Comparison of ENCODE assay signal across 14 mouse cellular contexts in the genomic region with DNA sequence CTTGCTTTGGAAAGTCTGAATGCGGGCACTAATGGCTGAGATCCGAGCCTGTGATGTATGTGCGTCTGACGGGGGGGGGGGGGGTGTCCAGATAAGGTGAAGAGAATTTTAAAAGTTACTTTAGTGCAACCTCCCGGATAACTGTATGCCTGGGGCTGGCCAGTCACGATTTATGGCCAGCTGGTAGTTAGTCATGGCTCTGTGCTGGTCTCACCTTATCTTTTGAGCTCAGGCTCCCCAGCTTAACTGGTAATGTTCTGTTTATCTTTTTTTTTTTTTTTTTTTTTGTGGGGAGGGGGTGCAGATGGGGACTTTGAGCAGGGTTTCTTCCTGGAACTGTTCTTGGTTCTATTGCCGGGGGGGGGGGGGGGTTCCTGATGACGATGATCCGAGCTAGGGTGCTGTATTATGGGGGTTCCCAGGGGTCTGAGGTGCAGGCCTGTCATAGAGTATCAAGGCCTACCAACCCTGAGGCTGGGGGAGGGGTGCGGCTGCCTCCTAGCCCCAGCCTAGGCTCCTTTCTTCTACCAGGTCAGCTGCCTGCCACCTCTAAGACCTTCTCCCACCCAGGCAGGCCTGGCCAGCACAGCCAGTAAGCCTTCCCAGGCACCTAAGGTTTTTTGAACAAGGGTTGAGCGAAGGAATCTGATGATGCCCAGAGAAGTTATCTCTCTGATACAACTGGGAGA.
DNase-seq lines count a peak whose midpoint lies in the region; ATAC-seq and TF ChIP-seq lines count a peak whose summit lies in the region.
"Had no signal": no experiment of that assay in that cellular context is flagged by ENCODE, and none has a peak within 500 bp of the region (broad histone marks: within the 10 kb centered on the region; RNA-seq: fewer than 3 reads in every experiment).

No protein-coding gene starts in this region.

- no peak overlapping the region for H3K9ac ChIP-seq in neural tube, embryonic 12.5 days
- H3K9ac ChIP-seq: heart, embryonic 15.5 days had no signal

- no peak for TF ChIP-seq POLR2A in thymus, adult 2 months (IDR thresholded peaks at IDR 0.05; ENCODE audit: control insufficient read depth, extremely low read depth, insufficient read depth, low read length, poor library complexity)

- H3K4me1 ChIP-seq in neural tube, embryonic 12.5 days = peaks cover 93% of the 10 kb centered on the region
- H3K4me1 ChIP-seq in thymus, adult 2 months (replicated peaks; ENCODE audit: control insufficient read depth, insufficient read depth, low read length) = peaks cover 2% of the 10 kb centered on the region; the same call in 1 of the 2 replicates

- ATAC-seq in neural tube, embryonic 12.5 days (ENCODE audit: low FRiP score, low read depth) = no peak
- peak; percentile 53 for ATAC-seq in megakaryocyte progenitor cell, adult 5-6 weeks (replicated peaks; ENCODE audit: poor library complexity)

- no peak overlapping the region for H3K4me3 ChIP-seq in neural tube, embryonic 12.5 days
- no peak overlapping the region for H3K4me3 ChIP-seq in thymus, adult 2 months (ENCODE audit: control insufficient read depth, insufficient read depth, low read length)
- H3K4me3 ChIP-seq: heart, embryonic 15.5 days had no signal

- no peak for TF ChIP-seq CTCF in thymus, adult 2 months (IDR thresholded peaks at IDR 0.05; ENCODE audit: borderline replicate concordance, control insufficient read depth, extremely low read depth, insufficient read depth, low read length, poor library complexity)

- DNase-seq in embryo, embryonic 10 days (ENCODE audit: low spot score) = peak; percentile 51
- no peak for DNase-seq in embryo, embryonic 11 days
- no peak for DNase-seq in neural tube, embryonic 10.5 days (ENCODE audit: extremely low spot score, low spot score)
- no peak for DNase-seq in thymus, adult 2 months
- DNase-seq in urinary bladder, adult 18-20 months (ENCODE audit: low spot score in 2 of 2) = no peak
- DNase-seq in right cerebral cortex, postnatal 25 days = no peak
- DNase-seq: adrenal gland, adult 2 months; cerebellum, adult 11 months; kidney, adult 11 months; lung, postnatal 36 days; right cerebral cortex, postnatal 14 days had no signal

- peak overlapping the region; percentile 20; the same call in 1 of the 2 replicates for H3K4me2 ChIP-seq in neural tube, embryonic 12.5 days (replicated peaks)
- H3K4me2 ChIP-seq: heart, embryonic 15.5 days had no signal

- no peaks in the 10 kb centered on the region for H3K9me3 ChIP-seq in neural tube, embryonic 12.5 days
- H3K9me3 ChIP-seq: heart, embryonic 15.5 days had no signal

- WGBS in neural tube, embryonic 12.5 days = 21% methylated on average over 10 of the region's 11 CpGs
- WGBS in thymus, adult 2 months = 92% methylated on average over 11 of the region's 11 CpGs

- no peak overlapping the region for H3K27ac ChIP-seq in neural tube, embryonic 12.5 days
- H3K27ac ChIP-seq in thymus, adult 2 months (ENCODE audit: control insufficient read depth, insufficient read depth, low read length) = no peak overlapping the region
- H3K27ac ChIP-seq: heart, embryonic 15.5 days had no signal

- no peaks in the 10 kb centered on the region for H3K36me3 ChIP-seq in neural tube, embryonic 12.5 days
- H3K36me3 ChIP-seq in thymus, adult 2 months (ENCODE audit: control insufficient read depth, insufficient read depth, low read length) = no peaks in the 10 kb centered on the region
- H3K36me3 ChIP-seq: heart, embryonic 15.5 days had no signal

- H3K27me3 ChIP-seq in neural tube, embryonic 12.5 days (replicated peaks) = 0 out of 2 replicates have a peak, but pooled peaks cover 11% of the 10 kb centered on the region
- H3K27me3 ChIP-seq in thymus, adult 2 months (ENCODE audit: control insufficient read depth, insufficient read depth, low read length) = no peaks in the 10 kb centered on the region; the same call in 1 of the 2 replicates
- H3K27me3 ChIP-seq: heart, embryonic 15.5 days had no signal
